Mouse (Mus musculus): ENCODE results near the gene Mbnl2. TPM values are rescaled to one million over a fixed set of nuclear protein-coding genes. Genes with fewer than 3 reads are reported as not detected.
A peak's percentile ranks its signal among the peaks of the same experiment; 100 is the strongest.

The Mbnl2 gene
- total RNA-seq, 2 experiments from 2014 or later = 193 TPM

DNA sequence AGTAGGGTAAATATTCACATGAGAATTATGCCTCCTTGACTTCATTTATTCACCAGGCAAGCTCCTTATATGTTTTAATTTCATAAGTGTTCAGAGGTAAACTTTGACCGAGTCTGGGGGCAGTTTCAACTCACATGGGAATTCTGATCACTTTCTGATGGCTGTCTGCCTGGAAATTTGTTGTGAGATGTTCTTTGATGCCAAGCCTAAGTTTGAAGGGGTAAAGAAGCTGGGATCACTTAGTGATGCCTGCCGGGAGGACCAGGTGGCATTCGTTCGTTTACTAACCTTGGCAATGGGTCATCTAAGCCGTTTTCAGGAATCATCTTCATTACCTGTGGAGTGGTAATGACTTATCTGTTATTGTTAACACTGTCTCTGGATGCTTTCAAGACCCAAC is 23.0 kb downstream of the Mbnl2 start:
- no peak for DNase-seq

DNA sequence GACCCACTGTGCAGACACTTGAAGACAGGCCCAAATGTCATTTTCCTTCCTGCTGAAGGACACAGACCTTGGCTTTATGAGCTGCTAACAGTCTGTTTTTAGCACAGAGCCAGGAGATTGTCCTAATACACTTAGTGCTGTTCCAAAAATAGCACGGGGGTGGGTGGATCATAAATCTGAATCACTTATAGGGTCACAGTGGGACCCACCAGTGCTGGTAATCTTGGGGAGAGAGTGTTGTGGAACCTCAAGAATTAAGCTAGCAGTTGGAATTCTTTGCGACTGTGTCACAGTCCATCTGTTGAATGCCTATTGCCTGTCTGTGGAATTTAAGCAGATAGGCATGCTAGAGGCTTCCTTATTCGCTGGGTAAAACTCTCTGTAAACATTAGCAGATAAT is 24.2 kb downstream of the Mbnl2 start:
- peak; percentile 57 for DNase-seq

DNA sequence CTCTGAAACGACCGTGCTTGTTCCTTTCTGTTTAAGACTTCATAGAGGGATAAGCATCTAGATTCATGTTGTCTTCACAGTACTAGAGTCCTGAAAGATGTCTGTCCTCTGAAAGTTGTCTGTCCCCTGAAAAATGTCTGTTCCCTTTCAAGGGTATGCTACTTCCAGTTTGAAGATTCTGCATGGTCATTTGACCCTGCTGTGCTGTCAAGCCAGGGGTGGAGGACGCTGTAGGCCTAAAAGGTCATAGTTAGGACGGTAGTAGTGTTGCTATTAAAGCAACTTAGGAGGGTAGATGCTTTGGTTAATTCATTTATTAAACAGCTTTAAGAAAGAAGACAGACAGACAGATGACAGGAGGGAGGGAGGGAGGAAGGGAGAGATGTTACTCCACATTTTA is 24.7 kb downstream of the Mbnl2 start:
- DNase-seq = no peak

DNA sequence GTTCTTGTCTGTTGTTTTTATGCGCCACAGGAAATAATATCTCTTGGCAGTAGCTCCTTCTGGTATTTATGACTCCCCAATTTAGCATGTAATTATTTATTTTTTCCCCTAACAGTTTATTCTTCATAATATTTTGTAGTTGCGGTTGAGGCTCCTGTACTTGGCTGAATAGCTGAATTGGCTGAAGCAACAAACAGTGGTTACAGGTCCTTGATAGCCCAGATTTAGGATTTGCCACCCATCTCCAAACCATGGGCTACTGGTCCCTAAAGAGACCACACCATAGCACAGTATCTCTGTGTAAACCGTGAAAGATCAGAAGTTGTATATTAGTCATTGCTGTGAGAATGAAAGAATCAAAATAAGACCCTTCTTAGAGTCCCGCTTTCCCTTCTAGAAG is 25.3 kb downstream of the Mbnl2 start:
- DNase-seq = no peak

DNA sequence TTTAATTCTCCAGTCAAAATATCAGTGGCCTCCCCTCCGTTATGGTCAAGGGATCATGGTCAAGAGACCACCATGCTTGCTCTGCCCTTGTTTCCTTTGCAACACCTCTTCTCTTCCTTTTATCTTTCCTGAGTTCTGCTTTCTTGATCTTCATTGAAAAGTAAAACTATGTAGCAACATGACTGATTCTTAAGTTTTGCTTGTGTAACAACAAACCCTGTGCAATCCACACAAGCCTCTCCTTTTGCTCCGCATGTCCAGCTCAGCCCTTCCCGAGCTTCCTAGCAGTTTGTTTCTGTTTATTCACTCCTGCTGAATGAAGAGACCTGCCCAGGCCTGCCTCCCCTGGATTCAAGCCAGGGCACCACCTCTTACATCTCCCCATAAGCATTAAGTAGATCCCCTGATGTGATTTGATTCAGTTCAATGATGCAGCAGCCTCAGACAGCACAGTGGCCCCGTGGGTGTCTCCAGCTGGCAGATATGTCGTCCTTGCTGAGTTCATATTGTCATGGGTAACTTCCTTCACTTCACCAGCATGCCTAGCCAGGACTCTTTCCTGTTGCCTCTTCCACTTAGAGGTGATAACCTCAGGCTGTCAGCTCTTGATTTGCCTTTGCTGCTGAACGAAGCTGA is 27.6 kb downstream of the Mbnl2 start:
- peak; percentile 50 for DNase-seq

DNA sequence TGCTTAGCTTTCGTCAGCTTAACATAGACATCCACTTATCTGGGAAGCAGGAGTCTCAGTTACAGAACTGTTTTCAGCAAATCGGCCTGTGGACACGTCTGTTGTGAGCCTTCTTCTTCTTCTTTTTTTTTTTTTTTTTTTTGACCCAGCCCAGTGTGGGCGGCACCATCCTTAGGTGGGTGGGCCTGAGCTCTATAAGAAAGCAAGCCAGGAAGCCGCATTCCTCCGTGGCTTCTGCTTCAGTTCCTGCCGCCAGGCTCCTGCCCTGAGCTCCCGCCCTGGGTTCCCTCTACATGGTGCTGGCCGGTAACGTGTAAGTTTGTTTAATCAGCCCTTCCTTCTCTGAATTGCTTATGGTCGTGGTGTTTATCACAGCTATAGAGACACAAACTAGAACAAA is 30.8 kb downstream of the Mbnl2 start:
- DNase-seq = no peak

DNA sequence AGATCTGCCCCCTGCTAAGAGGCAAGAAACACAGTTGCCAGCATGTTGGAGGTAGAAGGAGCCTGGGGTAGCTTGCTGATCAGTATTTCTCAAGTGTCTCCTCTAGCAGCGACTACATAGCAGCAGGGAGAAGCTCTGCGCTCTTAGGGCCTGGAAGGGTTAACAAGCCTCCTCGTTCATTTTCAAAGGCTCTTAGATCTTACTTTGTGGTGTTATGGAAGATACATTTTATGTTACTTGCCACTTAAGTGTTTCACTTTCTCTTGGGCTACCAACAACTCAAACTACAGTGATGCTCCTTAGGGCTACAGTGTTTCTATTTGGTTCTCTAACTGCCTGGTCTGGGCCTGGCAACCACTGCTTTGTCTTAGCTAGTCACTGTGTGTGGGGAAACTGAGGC is 31.9 kb downstream of the Mbnl2 start:
- no peak for DNase-seq

DNA sequence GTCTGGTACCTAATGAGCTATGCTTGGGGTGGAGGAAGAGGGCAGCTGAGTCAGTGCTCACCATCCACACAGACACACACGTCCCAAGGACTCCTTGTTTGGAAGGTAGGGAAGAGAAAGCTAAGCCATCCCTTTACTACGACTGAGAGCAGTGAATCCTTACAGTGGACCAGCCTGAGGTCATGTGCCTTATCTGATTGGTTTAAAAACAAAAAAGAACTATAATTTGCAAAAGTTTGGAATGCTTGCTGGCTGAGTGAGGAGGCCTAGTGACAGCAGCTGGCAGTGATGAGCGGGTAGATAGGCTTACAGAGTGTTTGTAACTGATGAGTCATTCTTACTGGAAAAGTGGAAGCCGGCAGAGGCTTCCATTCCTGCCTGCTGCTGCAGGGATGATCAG is 32.5 kb downstream of the Mbnl2 start:
- DNase-seq = no peak

DNA sequence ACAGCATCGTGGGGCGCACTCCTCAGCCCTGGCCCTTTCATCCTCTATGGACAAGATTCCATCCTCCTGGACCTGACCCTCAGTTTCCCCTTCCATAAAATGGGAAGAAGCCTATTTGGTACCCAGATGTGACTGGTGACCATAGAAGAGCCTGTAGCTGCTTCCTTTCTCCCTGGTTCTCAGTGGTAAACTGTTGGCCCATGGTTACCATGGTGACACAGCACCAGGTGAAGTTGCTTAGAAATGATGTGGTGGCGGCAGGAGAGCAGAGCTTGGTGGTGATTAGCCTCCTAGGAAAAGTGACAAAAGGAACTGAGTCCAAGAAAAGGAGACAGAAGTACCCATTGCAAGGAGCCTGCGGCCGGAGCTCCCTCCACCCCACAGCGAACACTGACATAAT is 34.2 kb downstream of the Mbnl2 start:
- DNase-seq = no peak

DNA sequence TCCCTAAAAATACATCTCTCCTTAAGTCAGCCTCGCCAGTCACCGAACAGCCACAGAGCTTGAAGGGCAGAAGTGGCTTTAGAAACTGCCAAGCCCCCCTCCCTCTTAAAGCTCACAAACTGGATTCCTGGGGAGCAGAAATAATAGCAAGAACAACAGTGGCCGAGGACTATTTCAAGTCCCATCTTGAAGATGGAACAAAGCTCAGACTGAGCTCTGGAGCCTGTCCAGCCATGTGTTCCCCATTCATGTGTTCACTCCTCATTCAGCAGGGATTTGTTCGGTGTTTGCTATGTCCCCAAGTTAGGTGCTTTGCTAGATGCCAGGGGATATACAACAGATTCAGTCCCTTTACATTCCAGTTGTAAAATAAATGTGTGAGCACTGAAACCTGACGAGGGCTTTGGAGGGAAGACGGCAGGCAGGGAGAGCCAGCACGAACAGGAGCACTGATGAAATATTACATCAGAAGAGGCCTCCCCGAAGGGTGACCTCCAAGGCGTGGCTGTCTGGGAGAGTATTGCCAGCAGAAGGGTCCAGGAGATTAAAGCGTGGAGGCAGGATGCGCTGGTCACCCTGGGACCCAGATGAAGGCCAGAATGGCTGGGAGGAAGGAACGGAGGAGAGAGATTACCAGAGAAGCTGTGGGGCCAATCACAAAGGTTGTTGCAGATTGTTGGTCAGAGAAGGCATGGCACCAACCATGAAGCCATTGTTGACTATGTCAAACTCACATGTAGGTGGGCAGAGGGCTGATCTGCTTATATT is 36.0 kb downstream of the Mbnl2 start:
- DNase-seq = no peak

DNA sequence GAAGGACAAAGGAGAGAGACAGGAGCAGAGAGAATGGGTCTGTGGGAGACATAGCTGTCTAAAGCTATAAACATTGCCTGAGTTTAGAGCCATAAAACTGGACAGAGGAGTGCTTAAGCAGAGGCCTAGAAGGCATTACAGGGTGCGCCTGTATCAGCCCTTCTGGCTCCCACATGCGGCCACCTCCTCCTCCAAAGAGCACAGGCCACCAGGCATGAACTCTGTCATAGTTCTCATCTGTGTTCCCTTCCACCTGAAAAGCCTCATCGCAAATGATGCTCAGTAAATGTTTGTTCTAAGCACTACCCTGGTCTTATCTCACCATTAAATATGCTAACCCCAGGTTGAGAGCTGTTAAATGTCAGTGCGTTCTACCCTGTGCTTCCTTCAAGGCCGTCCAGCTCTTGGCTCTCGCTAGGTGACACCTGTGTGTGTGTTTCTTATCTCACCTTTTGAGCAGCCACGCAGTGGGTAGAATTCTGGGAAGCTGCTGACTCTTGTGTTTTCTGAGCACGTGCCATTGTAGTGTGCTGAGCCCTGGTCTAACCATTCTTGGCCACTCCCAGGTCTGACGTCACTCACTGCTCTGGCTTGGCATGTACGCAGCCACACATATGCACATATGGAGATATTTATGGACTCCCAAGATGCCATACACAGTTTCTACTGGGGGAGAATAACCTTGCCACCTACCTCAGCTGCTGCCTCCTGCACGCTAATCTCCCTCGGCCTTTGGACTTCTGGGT is 37.4 kb downstream of the Mbnl2 start:
- DNase-seq = no peak

DNA sequence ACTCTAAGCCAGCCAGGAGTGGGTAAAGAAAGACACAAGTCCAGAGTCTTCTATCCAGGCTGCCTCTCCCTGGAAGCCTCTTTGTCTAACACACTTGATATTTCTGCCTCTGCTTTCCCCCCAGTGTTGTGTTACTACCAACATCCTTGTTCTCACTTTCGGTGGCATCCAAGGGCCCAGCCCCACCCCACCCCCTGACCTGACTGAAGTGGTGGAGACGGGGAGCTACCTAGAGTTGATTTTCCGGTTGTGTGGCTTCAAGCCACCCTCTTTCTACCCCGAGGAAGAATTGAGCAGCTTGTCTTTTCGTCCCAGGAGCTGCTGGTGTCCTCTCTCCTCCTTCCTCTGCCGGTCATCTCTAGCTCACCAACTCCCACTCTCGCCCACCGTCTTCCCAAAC is 38.0 kb downstream of the Mbnl2 start:
- no peak for DNase-seq

DNA sequence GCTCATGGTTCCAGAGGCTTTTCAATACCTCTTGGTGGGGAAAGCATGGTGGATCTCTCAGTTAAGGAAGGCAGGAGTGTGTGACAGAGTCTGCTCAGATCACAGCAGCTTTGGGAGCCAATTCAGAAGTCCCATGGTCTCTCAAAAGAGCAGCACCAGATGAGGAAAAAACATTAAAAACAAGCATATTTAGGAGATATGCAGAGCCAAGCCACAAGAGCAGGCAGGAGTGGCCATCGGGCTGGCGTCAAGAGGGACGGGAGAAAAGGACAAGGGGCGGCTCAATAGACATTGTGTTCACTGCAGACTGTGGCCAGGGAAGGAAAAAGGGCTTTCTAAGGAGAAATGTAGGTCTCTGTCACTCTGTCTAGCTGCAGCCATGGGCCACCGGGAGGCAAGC is 40.3 kb downstream of the Mbnl2 start:
- no peak for DNase-seq

DNA sequence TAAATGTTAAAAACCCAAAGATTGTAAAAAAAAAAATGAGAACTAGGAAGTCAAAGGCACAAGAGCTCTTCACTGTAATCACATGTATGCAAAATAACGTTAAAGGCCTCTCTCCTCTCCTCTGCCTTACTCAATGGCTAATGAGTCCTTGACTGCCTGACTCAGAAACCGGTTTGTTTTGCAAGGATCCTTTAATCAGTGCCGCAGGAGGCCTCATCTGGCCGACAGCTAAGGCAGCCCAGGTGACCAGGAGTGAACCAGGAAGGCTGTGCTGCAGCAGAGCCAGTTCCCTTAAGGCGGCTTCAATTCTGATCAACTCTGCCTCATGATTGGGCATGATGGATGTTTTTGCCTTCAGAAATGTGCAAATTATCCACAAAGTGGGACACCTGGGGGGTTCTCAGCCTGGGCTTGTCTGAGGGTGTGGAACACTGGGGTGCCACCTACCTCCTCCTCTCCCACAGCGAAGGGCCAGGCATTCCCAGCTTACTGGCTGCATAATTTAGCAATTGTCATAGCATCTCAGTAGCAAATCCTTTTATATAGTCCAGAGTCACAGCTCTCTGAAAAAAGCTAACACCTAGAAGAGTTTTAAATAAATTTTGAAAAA is 43.0 kb downstream of the Mbnl2 start:
- DNase-seq = no peak

DNA sequence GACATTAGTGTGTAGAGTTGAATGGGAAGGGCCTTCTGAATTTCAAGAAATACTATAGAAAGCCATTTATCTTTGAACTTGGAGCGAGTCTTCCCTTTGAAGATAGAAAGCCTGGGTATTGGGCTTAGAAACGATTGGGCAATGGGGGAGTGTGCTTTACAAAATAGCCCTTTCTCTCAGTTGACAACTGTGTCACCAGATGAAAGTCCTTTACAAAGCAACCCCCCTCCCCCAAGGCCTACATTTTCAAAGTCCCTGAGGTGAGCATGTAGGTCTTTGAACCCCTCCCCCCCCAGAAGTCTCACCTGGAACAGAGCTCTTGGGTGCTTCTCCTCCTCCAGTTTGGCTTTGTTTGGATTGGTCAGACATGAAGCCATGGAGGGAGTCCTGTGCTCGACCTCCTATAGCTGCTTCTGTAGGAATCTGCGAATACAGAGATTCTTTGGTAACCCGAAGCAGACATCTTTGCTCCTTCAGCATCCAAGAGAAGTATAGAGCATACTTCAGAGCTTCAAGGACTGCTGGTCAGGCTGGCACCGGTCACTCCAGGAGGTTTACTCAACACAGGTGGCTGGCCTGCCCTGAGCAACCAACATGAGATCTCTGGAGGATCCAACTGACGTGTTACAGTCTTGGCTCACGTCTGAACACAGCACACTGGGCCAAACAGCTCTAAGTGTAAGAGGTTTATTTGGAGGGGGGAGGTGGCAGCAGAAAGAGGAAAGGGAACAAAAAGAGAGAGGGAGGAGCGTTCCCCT is 43.7 kb downstream of the Mbnl2 start:
- no peak for DNase-seq

DNA sequence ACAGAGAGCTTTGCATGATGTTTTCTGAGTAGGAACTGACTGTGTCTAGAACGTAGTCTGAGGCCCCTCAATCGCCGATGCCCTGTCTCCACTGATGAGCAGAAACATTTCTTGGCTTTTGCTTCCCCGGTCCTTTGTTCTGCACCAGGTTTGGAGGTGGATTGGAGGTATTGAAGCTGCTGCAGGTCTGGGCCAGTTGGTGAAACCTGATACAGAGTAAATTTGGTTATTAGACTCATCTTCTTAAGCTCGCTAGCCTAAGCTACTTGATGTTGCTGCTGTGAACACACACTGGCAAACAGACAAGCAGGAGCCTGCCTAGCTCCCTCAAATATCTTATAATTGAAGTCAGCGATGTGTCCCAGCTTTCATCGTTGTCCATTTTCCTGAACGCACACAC is 46.6 kb downstream of the Mbnl2 start:
- DNase-seq = no peak

DNA sequence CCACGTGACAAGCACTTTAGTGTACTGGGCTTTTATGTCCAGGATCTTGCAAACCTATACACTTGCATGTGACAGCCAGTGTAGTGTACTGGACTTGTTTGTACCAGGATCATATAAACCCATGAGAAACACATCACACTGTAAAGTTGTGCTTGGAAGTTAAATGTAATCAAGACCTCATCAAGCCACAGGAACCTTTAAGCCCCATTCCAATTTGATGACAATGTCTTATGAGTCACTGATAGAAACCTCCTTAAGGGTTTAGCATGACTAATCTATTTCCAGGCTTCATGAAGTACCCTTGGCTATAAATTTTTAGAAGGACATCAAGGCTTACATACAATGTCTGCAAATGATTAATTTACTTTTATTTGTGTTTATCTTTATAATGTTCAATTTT is 47.6 kb downstream of the Mbnl2 start:
- no peak for DNase-seq

DNA sequence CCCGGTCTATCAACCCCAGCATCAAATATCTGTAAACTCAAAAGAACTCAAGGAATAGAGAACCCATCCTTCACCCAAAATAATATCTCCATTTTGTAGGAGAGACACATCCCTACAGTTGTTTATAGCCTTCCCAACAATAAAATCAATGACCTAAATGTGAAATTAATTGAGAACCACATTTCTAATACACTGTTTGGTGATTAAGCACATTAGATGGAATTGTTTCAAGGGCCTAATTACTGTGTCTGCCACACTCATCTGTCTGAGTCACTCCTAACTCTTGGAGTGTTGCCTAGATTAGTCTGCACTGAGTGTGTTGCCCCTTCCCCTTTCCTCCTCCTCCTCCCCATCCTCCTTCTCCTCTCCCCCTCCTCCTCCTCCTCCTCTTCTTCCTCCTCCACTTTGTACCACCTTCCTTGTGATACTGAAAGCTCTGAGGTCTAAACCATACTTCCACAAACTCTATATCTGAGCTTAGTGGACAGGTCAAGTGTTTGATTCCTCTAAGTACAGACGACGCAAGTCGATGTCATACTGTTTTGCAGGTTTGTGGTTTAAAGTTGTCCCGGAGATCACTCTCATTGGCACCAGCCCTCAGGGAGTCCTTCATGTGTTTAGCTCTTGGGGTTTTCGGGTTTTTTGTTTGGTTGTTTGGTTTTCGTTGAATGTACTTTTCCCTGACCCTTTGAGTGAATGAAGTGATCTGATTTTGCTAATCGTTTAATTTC is 48.8 kb downstream of the Mbnl2 start:
- DNase-seq = no peak

DNA sequence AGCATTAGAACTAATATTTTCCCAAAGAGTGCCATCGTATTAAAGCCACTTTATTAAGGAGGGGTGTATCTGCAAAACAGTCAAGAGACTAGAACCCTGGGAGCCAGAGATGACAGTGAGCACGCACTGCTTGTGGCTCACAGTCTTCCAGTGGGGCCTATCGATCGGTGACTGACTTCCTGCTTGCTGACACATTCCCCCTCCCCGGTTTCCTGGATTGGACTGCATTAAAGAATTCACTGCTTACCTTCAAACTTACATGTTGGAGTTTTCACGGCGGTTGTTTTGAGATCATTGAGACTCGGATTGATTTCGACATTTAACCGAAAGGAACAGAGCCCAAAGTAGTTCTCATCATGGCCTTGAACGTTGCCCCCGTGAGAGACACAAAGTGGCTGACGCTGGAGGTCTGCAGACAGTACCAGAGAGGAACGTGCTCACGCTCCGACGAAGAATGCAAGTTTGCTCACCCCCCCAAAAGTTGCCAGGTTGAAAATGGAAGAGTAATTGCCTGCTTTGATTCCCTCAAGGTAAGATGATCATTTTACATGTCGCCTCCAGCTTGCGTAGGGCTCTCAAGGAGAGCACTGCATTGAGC is 49.5 kb downstream of the Mbnl2 start:
- no peak for DNase-seq

DNA sequence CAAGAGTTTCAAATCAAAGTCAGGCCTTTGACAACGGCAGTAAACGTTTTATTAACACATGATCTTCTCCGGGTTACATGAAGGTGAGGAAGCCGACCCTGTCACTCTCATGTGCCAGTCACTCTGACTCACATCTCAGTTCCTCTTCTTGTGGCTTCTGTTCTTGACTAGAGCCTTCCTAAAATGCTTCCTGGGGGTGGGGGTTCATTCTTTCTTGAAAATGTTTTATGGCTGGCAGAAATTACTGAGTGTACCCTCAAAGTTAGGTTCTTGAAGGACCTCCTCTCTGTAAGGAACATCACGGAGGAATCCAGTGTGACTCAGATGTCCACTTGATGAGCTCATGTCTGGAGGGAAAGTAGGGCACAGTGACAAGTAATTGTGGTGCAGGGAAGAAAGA is 50.2 kb downstream of the Mbnl2 start:
- DNase-seq = no peak

DNA sequence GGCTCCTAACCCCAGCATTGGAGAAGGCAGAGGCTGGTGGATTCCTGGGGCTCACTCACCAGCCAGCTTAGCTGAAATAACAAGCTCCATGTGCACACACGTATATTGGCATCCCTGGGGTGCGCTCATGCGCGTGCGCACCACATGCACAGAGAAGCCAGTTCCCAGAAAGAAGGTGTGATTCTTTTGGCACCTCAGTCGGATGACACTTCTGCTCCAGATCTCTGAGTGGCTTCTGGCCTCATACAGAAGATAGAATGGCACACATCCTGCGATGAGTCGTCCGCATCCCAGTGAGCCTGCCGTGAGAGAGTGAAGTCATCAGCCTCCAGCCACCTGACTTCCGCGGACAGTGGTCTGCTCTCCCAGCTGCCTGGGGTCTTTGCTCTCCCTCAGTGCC is 55.0 kb downstream of the Mbnl2 start:
- no peak for DNase-seq
